Mouse (Mus musculus): Measurements from ENCODE around the gene Fmo5. TPM values are rescaled to one million over a fixed set of nuclear protein-coding genes. Genes with fewer than 3 reads are reported as not detected.

The Fmo5 gene
- polyA plus RNA-seq, 1 experiment from 2014 or later, result 1.3 TPM

- H3K4me2 ChIP-seq (replicated peaks), result peak overlapping the region; percentile 75
- H3K4me3 ChIP-seq, result no peak overlapping the region
- no peak overlapping the region for H3K27ac ChIP-seq
- no peaks in the 10 kb centered on the region for H3K36me3 ChIP-seq
- peaks cover 11% of the 10 kb centered on the region; the same call in 1 of the 2 replicates for H3K4me1 ChIP-seq
- no peaks in the 10 kb centered on the region for H3K9me3 ChIP-seq
- no peak for ATAC-seq (ENCODE audit: insufficient number of reproducible peaks, insufficient read depth, low FRiP score, low TSS enrichment)
- H3K27me3 ChIP-seq, result no peaks in the 10 kb centered on the region
- 20% methylated on average over 5 of the region's 5 CpGs for WGBS
- H3K9ac ChIP-seq, result 0 out of 2 replicates have a peak overlapping the region, but pooled peaks have one; percentile 15
These were observed 54.0 kb downstream of the Fmo5 start for GRCm38 (mm10) chr3:97682576-97682975.

DNA sequence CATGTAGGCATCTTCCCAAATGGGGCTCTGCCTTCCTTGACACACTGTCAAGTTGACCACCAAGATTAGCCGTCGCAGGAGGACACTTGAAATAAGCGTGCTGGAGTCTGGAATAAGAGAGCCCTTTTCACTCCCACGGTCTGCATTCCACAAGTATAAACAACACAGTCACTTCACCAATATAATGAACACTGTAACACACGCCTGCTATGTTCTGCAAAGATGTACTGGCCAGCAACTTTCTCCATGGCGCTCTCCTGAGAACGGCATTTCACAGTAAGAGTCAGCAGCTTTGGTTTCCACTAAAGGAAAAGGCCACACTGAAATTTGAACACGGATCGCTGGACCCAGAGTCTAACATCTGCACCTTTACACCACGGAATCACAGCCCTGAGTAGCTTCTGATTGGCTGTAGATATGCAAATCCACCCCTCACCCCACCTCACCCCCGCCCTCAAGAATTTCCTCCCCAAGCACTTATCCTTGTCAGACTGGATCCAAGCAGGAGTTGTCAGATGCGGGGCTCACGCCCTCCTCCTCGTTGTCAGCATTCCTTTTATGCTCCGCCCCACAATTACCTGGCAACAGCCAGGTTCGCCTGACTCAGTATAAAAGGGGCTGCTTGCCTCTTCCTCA is 55.1 kb downstream of the Fmo5 start:
- ATAC-seq (ENCODE audit: insufficient number of reproducible peaks, insufficient read depth, low FRiP score, low TSS enrichment), result peak; percentile 66; the same call in 1 of the 2 replicates
- H3K9ac ChIP-seq, result no peak overlapping the region
- H3K9me3 ChIP-seq, result no peaks in the 10 kb centered on the region
- no peaks in the 10 kb centered on the region for H3K27me3 ChIP-seq
- H3K4me1 ChIP-seq, result peaks cover 11% of the 10 kb centered on the region; the same call in 1 of the 2 replicates
- no peak overlapping the region for H3K4me3 ChIP-seq
- H3K27ac ChIP-seq, result no peak overlapping the region
- H3K36me3 ChIP-seq, result no peaks in the 10 kb centered on the region
- peak overlapping the region; percentile 21 for H3K4me2 ChIP-seq (replicated peaks)
- WGBS, result 4% methylated on average over 16 of the region's 16 CpGs

GRCm38 (mm10) chr3:97686372-97687117 is 57.9 kb downstream of the Fmo5 start:
- 84% methylated on average over 4 of the region's 4 CpGs for WGBS
- H3K36me3 ChIP-seq, result no peaks in the 10 kb centered on the region
- no peaks in the 10 kb centered on the region for H3K9me3 ChIP-seq
- H3K27ac ChIP-seq, result no peak overlapping the region
- H3K27me3 ChIP-seq, result no peaks in the 10 kb centered on the region
- peaks cover 17% of the 10 kb centered on the region for H3K4me1 ChIP-seq
- no peak overlapping the region for H3K4me2 ChIP-seq (replicated peaks)
- no peak for ATAC-seq (ENCODE audit: insufficient number of reproducible peaks, insufficient read depth, low FRiP score, low TSS enrichment)
- H3K4me3 ChIP-seq, result no peak overlapping the region
- H3K9ac ChIP-seq, result no peak overlapping the region

- Histone ChIP-seq H3K4me1 (peaks cover 9% of the 10 kb centered on the region), H3K36me3 (no peaks in the 10 kb centered on the region), H3K9ac (no peak overlapping the region), H3K27me3 (no peaks in the 10 kb centered on the region), H3K4me3 (no peak overlapping the region), H3K4me2 (replicated peaks) (no peak overlapping the region), H3K27ac (no peak overlapping the region), H3K9me3 (no peaks in the 10 kb centered on the region)
- 68% methylated on average over 2 of the region's 2 CpGs for WGBS
- no peak for ATAC-seq (ENCODE audit: insufficient number of reproducible peaks, insufficient read depth, low FRiP score, low TSS enrichment)
These were observed 60.7 kb downstream of the Fmo5 start for GRCm38 (mm10) chr3:97689289-97689688.

DNA sequence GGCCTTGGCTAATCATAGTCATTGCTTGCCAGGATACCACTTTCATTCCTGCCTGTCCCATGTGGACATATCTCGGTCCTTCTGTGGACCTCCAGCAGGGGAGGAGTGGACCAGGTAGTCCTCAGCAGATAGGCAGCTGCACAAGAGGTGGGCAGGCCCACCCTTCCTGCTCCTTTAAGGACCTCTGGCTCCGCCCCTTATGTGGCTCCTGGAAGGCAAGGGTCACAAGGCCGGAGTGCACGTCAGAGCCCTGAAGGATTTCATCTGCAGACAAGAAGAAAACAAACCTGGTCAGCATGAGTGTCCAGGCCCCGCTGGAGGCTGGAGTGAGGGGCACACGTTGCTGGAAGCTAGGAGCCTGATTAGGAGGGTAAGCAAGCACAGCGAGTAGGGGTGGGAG is 62.0 kb downstream of the Fmo5 start:
- WGBS, result 50% methylated on average over 7 of the region's 7 CpGs
- Histone ChIP-seq H3K36me3 (no peaks in the 10 kb centered on the region), H3K9me3 (no peaks in the 10 kb centered on the region), H3K4me2 (replicated peaks) (no peak overlapping the region), H3K4me3 (no peak overlapping the region), H3K9ac (no peak overlapping the region), H3K4me1 (peaks cover 9% of the 10 kb centered on the region), H3K27ac (no peak overlapping the region), H3K27me3 (no peaks in the 10 kb centered on the region)
- 0 out of 2 replicates have a peak, but pooled peaks have one; percentile 15 for ATAC-seq (ENCODE audit: insufficient number of reproducible peaks, insufficient read depth, low FRiP score, low TSS enrichment)

GRCm38 (mm10) chr3:97691443-97692017 is 62.9 kb downstream of the Fmo5 start:
- Histone ChIP-seq H3K4me2 (replicated peaks) (no peak overlapping the region), H3K27ac (no peak overlapping the region), H3K27me3 (no peaks in the 10 kb centered on the region), H3K4me3 (no peak overlapping the region), H3K9me3 (no peaks in the 10 kb centered on the region), H3K9ac (no peak overlapping the region), H3K4me1 (peaks cover 9% of the 10 kb centered on the region), H3K36me3 (no peaks in the 10 kb centered on the region)
- 66% methylated on average over 12 of the region's 12 CpGs for WGBS
- no peak for ATAC-seq (ENCODE audit: insufficient number of reproducible peaks, insufficient read depth, low FRiP score, low TSS enrichment)

DNA sequence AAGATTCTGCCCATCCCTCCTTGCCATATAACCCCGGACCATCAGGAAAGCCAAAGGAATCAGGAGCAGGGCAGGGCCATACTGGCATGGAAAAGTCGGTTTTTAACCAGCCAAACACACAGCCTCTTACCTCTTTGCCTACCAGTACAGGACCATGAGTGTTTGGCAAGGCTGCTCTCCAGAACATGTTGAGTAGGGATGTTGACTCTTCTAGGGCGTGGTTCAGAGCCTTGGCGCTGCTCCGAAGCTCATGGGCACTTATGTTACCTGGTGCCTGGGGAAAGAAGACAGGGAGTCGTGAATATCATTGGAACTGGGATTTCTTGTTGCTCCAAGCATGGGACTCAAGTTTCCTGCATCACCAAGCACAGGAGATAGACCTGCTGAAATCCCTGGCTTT is 65.2 kb downstream of the Fmo5 start:
- H3K4me2 ChIP-seq (replicated peaks), result no peak overlapping the region
- peaks cover 9% of the 10 kb centered on the region for H3K4me1 ChIP-seq
- H3K9ac ChIP-seq, result no peak overlapping the region
- no peaks in the 10 kb centered on the region for H3K9me3 ChIP-seq
- H3K36me3 ChIP-seq, result no peaks in the 10 kb centered on the region
- ATAC-seq (ENCODE audit: insufficient number of reproducible peaks, insufficient read depth, low FRiP score, low TSS enrichment), result no peak
- H3K4me3 ChIP-seq, result no peak overlapping the region
- no peak overlapping the region for H3K27ac ChIP-seq
- H3K27me3 ChIP-seq, result no peaks in the 10 kb centered on the region
- WGBS, result 80% methylated on average over 6 of the region's 6 CpGs

DNA sequence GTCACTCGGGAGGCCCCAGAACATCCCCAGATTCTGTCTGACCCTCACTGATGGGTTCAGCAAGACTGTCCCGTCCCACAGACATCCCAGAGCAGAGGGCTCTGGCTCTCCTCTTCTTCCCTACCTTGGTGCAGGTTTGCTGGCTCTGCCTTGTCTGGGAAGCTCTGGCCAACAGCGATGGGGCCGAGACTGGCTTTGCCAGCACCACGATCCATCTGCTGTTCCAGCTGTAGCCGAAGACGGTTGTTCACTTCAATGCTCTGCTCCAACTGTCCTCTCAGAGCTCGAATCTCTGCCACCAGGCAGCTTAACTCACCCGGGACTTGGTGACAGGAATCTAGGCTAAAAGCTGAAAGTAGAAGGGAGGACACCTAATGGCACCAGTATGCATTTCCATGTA is 68.3 kb downstream of the Fmo5 start:
- Histone ChIP-seq H3K36me3 (no peaks in the 10 kb centered on the region), H3K9ac (no peak overlapping the region), H3K9me3 (no peaks in the 10 kb centered on the region), H3K4me2 (replicated peaks) (no peak overlapping the region), H3K27ac (no peak overlapping the region), H3K4me1 (no peaks in the 10 kb centered on the region), H3K27me3 (no peaks in the 10 kb centered on the region), H3K4me3 (no peak overlapping the region)
- ATAC-seq (ENCODE audit: insufficient number of reproducible peaks, insufficient read depth, low FRiP score, low TSS enrichment), result no peak
- 84% methylated on average over 9 of the region's 9 CpGs for WGBS

DNA sequence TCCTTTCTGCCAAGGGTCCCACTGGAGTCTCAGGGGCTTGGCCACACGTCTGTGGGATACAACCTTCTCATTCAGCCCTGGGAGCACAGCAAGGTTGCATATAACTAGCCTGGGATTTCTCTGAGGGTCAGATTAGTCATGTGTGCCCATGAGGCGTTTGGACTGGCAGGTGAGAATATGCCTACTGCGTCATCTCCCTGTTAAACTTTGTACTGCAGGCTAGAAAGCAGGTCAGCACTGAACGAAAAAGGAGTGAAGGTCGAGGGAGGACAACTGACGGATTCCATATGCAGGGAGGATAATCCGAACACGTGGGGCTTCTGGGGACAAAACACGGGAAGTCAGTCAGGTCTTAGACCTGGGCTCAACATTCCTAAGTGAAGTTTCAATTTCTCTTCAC is 68.7 kb downstream of the Fmo5 start:
- no peaks in the 10 kb centered on the region for H3K4me1 ChIP-seq
- ATAC-seq (ENCODE audit: insufficient number of reproducible peaks, insufficient read depth, low FRiP score, low TSS enrichment), result no peak
- no peaks in the 10 kb centered on the region for H3K27me3 ChIP-seq
- no peak overlapping the region for H3K9ac ChIP-seq
- no peaks in the 10 kb centered on the region for H3K9me3 ChIP-seq
- no peak overlapping the region for H3K4me3 ChIP-seq
- no peaks in the 10 kb centered on the region for H3K36me3 ChIP-seq
- H3K4me2 ChIP-seq (replicated peaks), result no peak overlapping the region
- no peak overlapping the region for H3K27ac ChIP-seq
- WGBS, result 57% methylated on average over 9 of the region's 9 CpGs

DNA sequence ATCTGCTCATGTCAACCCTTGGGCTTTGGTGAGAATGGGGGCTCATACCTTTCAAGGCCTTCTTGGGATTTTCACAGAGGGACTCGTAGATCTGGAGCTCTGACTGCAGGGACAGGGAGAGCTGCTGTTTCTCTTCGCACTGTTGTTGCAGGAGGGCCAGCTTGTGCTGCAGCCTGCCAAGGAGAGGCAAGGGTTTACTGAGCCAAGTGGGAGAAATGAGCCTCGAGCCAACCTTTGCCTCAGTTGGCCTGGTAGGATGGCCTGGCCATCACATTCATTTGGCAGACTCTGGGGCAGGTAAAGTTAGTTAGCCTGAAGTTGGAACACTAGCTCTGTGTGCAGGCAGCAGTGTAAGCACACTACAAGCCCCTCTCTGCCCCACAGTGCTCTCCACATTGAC is 70.5 kb downstream of the Fmo5 start:
- no peak overlapping the region for H3K4me2 ChIP-seq (replicated peaks)
- WGBS, result 69% methylated on average over 3 of the region's 3 CpGs
- no peak overlapping the region for H3K4me3 ChIP-seq
- H3K4me1 ChIP-seq, result no peaks in the 10 kb centered on the region
- H3K36me3 ChIP-seq, result no peaks in the 10 kb centered on the region
- H3K27ac ChIP-seq, result no peak overlapping the region
- no peaks in the 10 kb centered on the region for H3K9me3 ChIP-seq
- H3K27me3 ChIP-seq, result no peaks in the 10 kb centered on the region
- no peak for ATAC-seq (ENCODE audit: insufficient number of reproducible peaks, insufficient read depth, low FRiP score, low TSS enrichment)
- no peak overlapping the region for H3K9ac ChIP-seq

DNA sequence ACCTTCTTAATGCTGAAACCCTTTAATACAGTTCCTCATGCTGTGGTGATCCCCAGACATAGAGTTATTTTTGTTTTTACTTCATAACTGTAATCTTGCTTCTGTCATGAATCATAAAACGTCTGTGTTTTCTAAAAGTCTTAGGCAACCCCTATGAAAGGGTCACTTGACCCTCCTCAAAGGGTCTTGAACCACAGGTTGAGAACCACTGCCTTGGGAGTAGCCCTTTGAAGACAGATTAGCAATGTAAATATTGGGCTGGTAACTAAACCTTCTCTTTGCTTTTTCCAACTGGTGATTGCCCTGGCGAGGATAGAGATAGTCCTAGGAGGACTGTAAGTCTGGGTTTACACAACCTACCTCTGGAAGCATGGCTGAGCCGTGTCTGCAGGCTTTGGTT is 72.6 kb downstream of the Fmo5 start:
- H3K4me2 ChIP-seq (replicated peaks), result no peak overlapping the region
- ATAC-seq (ENCODE audit: insufficient number of reproducible peaks, insufficient read depth, low FRiP score, low TSS enrichment), result no peak
- H3K4me3 ChIP-seq, result no peak overlapping the region
- 50% methylated on average over 3 of the region's 3 CpGs for WGBS
- no peaks in the 10 kb centered on the region for H3K36me3 ChIP-seq
- no peaks in the 10 kb centered on the region for H3K27me3 ChIP-seq
- H3K4me1 ChIP-seq, result no peaks in the 10 kb centered on the region
- H3K9ac ChIP-seq, result no peak overlapping the region
- no peak overlapping the region for H3K27ac ChIP-seq
- no peaks in the 10 kb centered on the region for H3K9me3 ChIP-seq
